8 mouse cellular contexts compared by ENCODE assay signal in the genomic region with DNA sequence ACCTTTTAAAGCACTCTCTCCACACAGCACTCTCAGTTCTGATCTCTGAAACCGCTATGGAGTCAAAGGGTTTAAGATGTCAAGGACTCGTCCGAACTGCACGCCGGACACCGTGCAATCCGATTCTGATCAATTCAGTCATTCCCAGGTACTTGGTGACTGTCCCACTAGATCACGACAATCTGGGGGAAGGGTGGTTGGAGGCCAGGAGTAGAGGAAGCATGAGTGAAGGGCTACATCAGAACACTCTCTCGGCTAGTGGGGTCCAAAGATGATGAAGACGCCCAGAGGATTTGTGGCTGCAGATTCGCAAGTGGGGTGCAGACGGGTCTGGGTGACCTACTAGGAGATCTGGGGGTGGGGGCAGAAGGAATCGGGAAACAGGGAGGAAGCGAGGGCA. TPM values are rescaled to one million over a fixed set of nuclear protein-coding genes. Genes with fewer than 3 reads are reported as not detected.
DNase-seq lines count a peak whose midpoint lies in the region; ATAC-seq lines count a peak whose summit lies in the region.

No protein-coding gene starts in this region.

- H3K36me3 ChIP-seq in lung, embryonic 16.5 days (ENCODE audit: control insufficient read depth, insufficient read depth, low read length) = no peaks in the 10 kb centered on the region
- no peaks in the 10 kb centered on the region for H3K36me3 ChIP-seq in embryonic facial prominence, embryonic 12.5 days
- no peaks in the 10 kb centered on the region for H3K36me3 ChIP-seq in hindbrain, embryonic 12.5 days
- H3K36me3 ChIP-seq in midbrain, embryonic 12.5 days = no peaks in the 10 kb centered on the region

- peaks cover 10% of the 10 kb centered on the region; the same call in 1 of the 2 replicates for H3K4me1 ChIP-seq in lung, embryonic 16.5 days (replicated peaks; ENCODE audit: control insufficient read depth, insufficient read depth, low read length)
- peaks cover 3% of the 10 kb centered on the region; the same call in 1 of the 2 replicates for H3K4me1 ChIP-seq in embryonic facial prominence, embryonic 12.5 days
- peaks cover 18% of the 10 kb centered on the region for H3K4me1 ChIP-seq in hindbrain, embryonic 12.5 days
- peaks cover 14% of the 10 kb centered on the region for H3K4me1 ChIP-seq in midbrain, embryonic 12.5 days

- ATAC-seq in lung, embryonic 16.5 days (ENCODE audit: low read depth) = no peak
- no peak for ATAC-seq in embryonic facial prominence, embryonic 12.5 days (ENCODE audit: insufficient number of reproducible peaks, insufficient read depth, low FRiP score, low TSS enrichment)
- ATAC-seq in hindbrain, embryonic 12.5 days (ENCODE audit: low FRiP score) = no peak
- ATAC-seq in midbrain, embryonic 12.5 days (ENCODE audit: low FRiP score, low read depth) = no peak

- H3K4me2 ChIP-seq in lung, embryonic 16.5 days (ENCODE audit: low read depth, low read length) = peak overlapping the region; percentile 92
- H3K4me2 ChIP-seq in embryonic facial prominence, embryonic 12.5 days (replicated peaks) = peak overlapping the region; percentile 86
- H3K4me2 ChIP-seq in hindbrain, embryonic 12.5 days (replicated peaks) = peak overlapping the region; percentile 91
- peak overlapping the region; percentile 95 for H3K4me2 ChIP-seq in midbrain, embryonic 12.5 days (replicated peaks)

- 7% methylated on average over 14 of the region's 14 CpGs for WGBS in lung, embryonic 16.5 days
- WGBS in embryonic facial prominence, embryonic 12.5 days = 6% methylated on average over 14 of the region's 14 CpGs
- WGBS in hindbrain, embryonic 12.5 days = 12% methylated on average over 14 of the region's 14 CpGs
- 6% methylated on average over 14 of the region's 14 CpGs for WGBS in midbrain, embryonic 12.5 days

- peak overlapping the region; percentile 74 for H3K4me3 ChIP-seq in lung, embryonic 16.5 days (ENCODE audit: low read length)
- peak overlapping the region; percentile 74 for H3K4me3 ChIP-seq in embryonic facial prominence, embryonic 12.5 days
- peak overlapping the region; percentile 71 for H3K4me3 ChIP-seq in hindbrain, embryonic 12.5 days
- peak overlapping the region; percentile 68 for H3K4me3 ChIP-seq in midbrain, embryonic 12.5 days

- no peak overlapping the region for H3K27ac ChIP-seq in lung, embryonic 16.5 days (ENCODE audit: low read length)
- H3K27ac ChIP-seq in embryonic facial prominence, embryonic 12.5 days = peak overlapping the region; percentile 85
- H3K27ac ChIP-seq in hindbrain, embryonic 12.5 days = peak overlapping the region; percentile 85
- H3K27ac ChIP-seq in midbrain, embryonic 12.5 days (replicated peaks) = no peak overlapping the region

- intact Hi-C loops in left cerebral cortex, postnatal 14 days (cut with DNase I) = loop anchor here (2.0 to 5.0 kb wide), 4 partner anchors 79 to 1034 kb away; no protein-coding TSS in a partner anchor

- H3K9me3 ChIP-seq in lung, embryonic 16.5 days (ENCODE audit: control insufficient read depth, low read length) = no peaks in the 10 kb centered on the region
- H3K9me3 ChIP-seq in embryonic facial prominence, embryonic 12.5 days = no peaks in the 10 kb centered on the region
- H3K9me3 ChIP-seq in hindbrain, embryonic 12.5 days (replicated peaks) = no peaks in the 10 kb centered on the region
- H3K9me3 ChIP-seq in midbrain, embryonic 12.5 days = no peaks in the 10 kb centered on the region

- peak overlapping the region; percentile 76 for H3K9ac ChIP-seq in lung, embryonic 16.5 days (ENCODE audit: low read length)
- peak overlapping the region; percentile 83 for H3K9ac ChIP-seq in embryonic facial prominence, embryonic 12.5 days
- H3K9ac ChIP-seq in hindbrain, embryonic 12.5 days = peak overlapping the region; percentile 82
- H3K9ac ChIP-seq in midbrain, embryonic 12.5 days (replicated peaks) = peak overlapping the region; percentile 67

- no peak for DNase-seq in lung, postnatal 10 days
- no peak for DNase-seq in left cerebral cortex, postnatal 14 days (ENCODE audit: low spot score in 2 of 2)
- DNase-seq in right cerebral cortex, adult 18-20 months = no peak
- no peak for DNase-seq in urinary bladder, postnatal 10 days (ENCODE audit: low spot score)

- H3K27me3 ChIP-seq in lung, embryonic 16.5 days (ENCODE audit: control insufficient read depth, insufficient read depth, low read depth, low read length) = 0 out of 2 replicates have a peak, but pooled peaks cover 2% of the 10 kb centered on the region
- no peaks in the 10 kb centered on the region for H3K27me3 ChIP-seq in embryonic facial prominence, embryonic 12.5 days
- H3K27me3 ChIP-seq in hindbrain, embryonic 12.5 days = peaks cover 17% of the 10 kb centered on the region
- peaks cover 23% of the 10 kb centered on the region for H3K27me3 ChIP-seq in midbrain, embryonic 12.5 days

RNA-seq across cellular contexts. Expression of a gene that starts 1.5 kb away (rescaled TPM):
- 6.7 and 7.1 TPM in 2 replicates for polyA plus RNA-seq in lung, embryonic 16.5 days (2015; fragmentation: Nextera tagmentation; extraction: Ambion mirVana)
- 25.0 and 35.3 TPM in 2 replicates for polyA plus RNA-seq in embryonic facial prominence, embryonic 12.5 days (2016; fragmentation: Nextera tagmentation; extraction: Ambion mirVana)
- 19.1 and 22.0 TPM in 2 replicates for polyA plus RNA-seq in hindbrain, embryonic 12.5 days (2016; fragmentation: Nextera tagmentation; extraction: Ambion mirVana)
- polyA plus RNA-seq in midbrain, embryonic 12.5 days (2016; fragmentation: Nextera tagmentation; extraction: Ambion mirVana) = 8.7 and 12.6 TPM in 2 replicates
- 10 to 100 TPM; 49.7 to 56.8 TPM for total RNA-seq in left cerebral cortex, postnatal 14 days (2021)

Comparison
In these comparisons a context has a peak if more than half of its experiments do, and no peak if none do; other contexts are left out.
1. H3K27ac ChIP-seq: peak in embryonic facial prominence, embryonic 12.5 days (single experiment) and hindbrain, embryonic 12.5 days (single experiment); none in lung, embryonic 16.5 days (single experiment) and midbrain, embryonic 12.5 days (single experiment).
2. Peak in every context shown above with its lines, with median percentiles within 50 percentile points of each other: H3K4me2 ChIP-seq, H3K4me3 ChIP-seq and H3K9ac ChIP-seq.